Mouse (Mus musculus): ENCODE results near the gene Zfp335. TPM values are rescaled to one million over a fixed set of nuclear protein-coding genes. Genes with fewer than 3 reads are reported as not detected.

Gene Zfp335
- polyA plus RNA-seq, 1 experiment: 9.8 TPM

GRCm38 (mm10) chr2:164912749-164913427, 1.3 kb upstream of the Zfp335 start:
- Histone ChIP-seq H3K27me3 (ENCODE audit: control insufficient read depth, insufficient read depth, low read length) (no peaks in the 10 kb centered on the region), H3K36me3 (ENCODE audit: control insufficient read depth, insufficient read depth, low read length) (no peaks in the 10 kb centered on the region), H3K27ac (ENCODE audit: control insufficient read depth, insufficient read depth, low read depth, low read length) (no peak overlapping the region), H3K4me1 (ENCODE audit: control insufficient read depth, insufficient read depth, low read length) (peaks cover 11% of the 10 kb centered on the region), H3K4me3 (ENCODE audit: control insufficient read depth, low read depth, low read length) (no peak overlapping the region)
- TF ChIP-seq CTCF (IDR thresholded peaks at IDR 0.05; ENCODE audit: control insufficient read depth, insufficient read depth, insufficient replicate concordance, low read depth, low read length) (no peak), POLR2A (IDR thresholded peaks at IDR 0.05; ENCODE audit: control insufficient read depth, low read depth, low read length) (no peak)

DNA sequence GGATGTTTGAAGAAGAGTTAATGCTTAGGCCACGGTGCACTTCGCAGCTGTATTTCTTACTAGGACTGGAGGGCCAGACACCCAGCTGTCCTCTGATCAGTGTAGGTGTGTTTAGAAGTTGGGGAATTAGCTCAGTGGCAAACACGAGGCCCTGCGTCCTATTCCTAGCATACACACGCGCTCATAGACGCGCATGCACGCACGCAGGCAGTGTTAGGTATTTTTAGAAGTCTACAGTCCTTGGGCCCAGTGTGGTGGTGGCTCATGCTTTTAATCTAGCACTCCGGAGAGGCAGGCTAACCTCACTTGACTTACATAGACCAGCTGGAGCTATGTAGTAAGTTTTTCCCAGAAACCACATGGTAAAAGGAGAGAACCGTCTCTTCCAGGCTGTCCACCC, 594 bp upstream of the Zfp335 start:
- Histone ChIP-seq H3K4me3 (ENCODE audit: control insufficient read depth, low read depth, low read length) (peak overlapping the region; percentile 97), H3K27ac (ENCODE audit: control insufficient read depth, insufficient read depth, low read depth, low read length) (peak overlapping the region; percentile 99), H3K4me1 (ENCODE audit: control insufficient read depth, insufficient read depth, low read length) (peaks cover 11% of the 10 kb centered on the region), H3K36me3 (ENCODE audit: control insufficient read depth, insufficient read depth, low read length) (no peaks in the 10 kb centered on the region), H3K27me3 (ENCODE audit: control insufficient read depth, insufficient read depth, low read length) (no peaks in the 10 kb centered on the region)
- TF ChIP-seq CTCF (IDR thresholded peaks at IDR 0.05; ENCODE audit: control insufficient read depth, insufficient read depth, insufficient replicate concordance, low read depth, low read length) (no peak), POLR2A (IDR thresholded peaks at IDR 0.05; ENCODE audit: control insufficient read depth, low read depth, low read length) (no peak)

DNA sequence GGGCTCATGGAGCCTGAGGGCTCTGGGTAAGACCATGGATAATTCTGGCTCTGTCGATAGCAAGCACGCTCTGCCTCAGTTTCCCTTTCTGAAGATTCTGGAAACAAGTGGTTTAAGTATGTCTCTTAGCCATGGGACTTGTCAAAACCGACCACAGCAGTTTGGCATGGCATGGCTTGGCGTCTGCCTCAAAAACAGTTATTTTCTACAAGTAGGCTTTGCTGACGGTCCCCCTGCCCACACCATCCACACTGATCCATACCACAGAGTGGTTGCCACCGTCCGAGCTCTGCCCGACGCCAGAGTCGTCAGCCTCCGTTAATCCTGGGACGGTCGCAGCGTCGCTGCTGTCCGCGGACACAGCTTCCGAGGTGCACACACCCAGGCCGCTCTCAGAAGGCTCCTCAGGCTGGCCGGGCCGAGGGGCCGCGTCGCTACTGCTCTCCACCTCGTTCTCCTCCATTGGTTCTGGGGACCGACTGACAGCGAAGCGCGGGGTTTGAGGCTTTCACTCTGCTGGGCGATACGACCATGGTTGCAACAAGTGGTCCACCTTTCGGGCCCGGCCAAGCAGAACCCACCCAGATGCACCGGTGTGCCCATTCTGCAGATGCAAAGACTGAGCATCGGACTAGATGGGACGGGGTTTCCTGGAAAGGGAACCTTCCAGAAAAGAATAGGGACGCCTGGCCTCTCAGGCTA, 1.0 kb downstream of the Zfp335 start:
- TF ChIP-seq POLR2A (IDR thresholded peaks at IDR 0.05; ENCODE audit: control insufficient read depth, low read depth, low read length) (no peak), CTCF (IDR thresholded peaks at IDR 0.05; ENCODE audit: control insufficient read depth, insufficient read depth, insufficient replicate concordance, low read depth, low read length) (no peak)
- Histone ChIP-seq H3K4me3 (ENCODE audit: control insufficient read depth, low read depth, low read length) (peak overlapping the region; percentile 97), H3K4me1 (ENCODE audit: control insufficient read depth, insufficient read depth, low read length) (peaks cover 11% of the 10 kb centered on the region), H3K36me3 (ENCODE audit: control insufficient read depth, insufficient read depth, low read length) (no peaks in the 10 kb centered on the region), H3K27me3 (ENCODE audit: control insufficient read depth, insufficient read depth, low read length) (no peaks in the 10 kb centered on the region), H3K27ac (ENCODE audit: control insufficient read depth, insufficient read depth, low read depth, low read length) (peak overlapping the region; percentile 37)

- H3K36me3 ChIP-seq (ENCODE audit: control insufficient read depth, insufficient read depth, low read length): no peaks in the 10 kb centered on the region
- TF ChIP-seq POLR2A (IDR thresholded peaks at IDR 0.05; ENCODE audit: control insufficient read depth, low read depth, low read length) (no peak), CTCF (IDR thresholded peaks at IDR 0.05; ENCODE audit: control insufficient read depth, insufficient read depth, insufficient replicate concordance, low read depth, low read length) (peak; percentile 26; the same call in 1 of the 2 replicates)
- peaks cover 13% of the 10 kb centered on the region for H3K4me1 ChIP-seq (ENCODE audit: control insufficient read depth, insufficient read depth, low read length)
- H3K27me3 ChIP-seq (ENCODE audit: control insufficient read depth, insufficient read depth, low read length): no peaks in the 10 kb centered on the region
- H3K27ac ChIP-seq (ENCODE audit: control insufficient read depth, insufficient read depth, low read depth, low read length): no peak overlapping the region
- H3K4me3 ChIP-seq (ENCODE audit: control insufficient read depth, low read depth, low read length): no peak overlapping the region
Observed at GRCm38 (mm10) chr2:164909542-164909941, 2.0 kb downstream of the Zfp335 start.

- H3K4me3 ChIP-seq (ENCODE audit: control insufficient read depth, low read depth, low read length): no peak overlapping the region
- H3K36me3 ChIP-seq (ENCODE audit: control insufficient read depth, insufficient read depth, low read length): no peaks in the 10 kb centered on the region
- TF ChIP-seq POLR2A (IDR thresholded peaks at IDR 0.05; ENCODE audit: control insufficient read depth, low read depth, low read length) (no peak), CTCF (IDR thresholded peaks at IDR 0.05; ENCODE audit: control insufficient read depth, insufficient read depth, insufficient replicate concordance, low read depth, low read length) (no peak)
Observed at GRCm38 (mm10) chr2:164909100-164909499, 2.5 kb downstream of the Zfp335 start.

DNA sequence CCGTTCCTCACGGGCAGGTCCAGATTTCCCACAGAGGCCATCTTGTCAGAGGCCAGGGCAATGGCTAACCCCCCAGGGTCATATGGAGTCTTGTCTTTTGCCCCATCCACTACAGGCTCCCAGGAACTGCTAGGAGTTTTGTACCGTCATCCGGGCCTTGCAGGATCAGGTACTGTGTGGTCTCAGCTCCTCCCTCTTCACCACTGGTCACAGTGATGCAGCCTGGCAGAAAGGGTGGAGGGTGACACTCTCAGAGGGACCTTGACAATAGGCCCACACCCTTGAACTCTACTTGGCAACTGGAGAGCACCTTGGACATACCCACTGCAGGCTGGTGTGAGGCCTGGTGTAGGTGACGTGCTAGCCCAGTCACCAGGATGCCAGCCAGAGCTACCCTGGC, 3.5 kb downstream of the Zfp335 start:
- Histone ChIP-seq H3K27ac (ENCODE audit: control insufficient read depth, insufficient read depth, low read depth, low read length) (no peak overlapping the region), H3K4me1 (ENCODE audit: control insufficient read depth, insufficient read depth, low read length) (peaks cover 13% of the 10 kb centered on the region), H3K36me3 (ENCODE audit: control insufficient read depth, insufficient read depth, low read length) (no peaks in the 10 kb centered on the region), H3K27me3 (ENCODE audit: control insufficient read depth, insufficient read depth, low read length) (no peaks in the 10 kb centered on the region), H3K4me3 (ENCODE audit: control insufficient read depth, low read depth, low read length) (no peak overlapping the region)
- TF ChIP-seq POLR2A (IDR thresholded peaks at IDR 0.05; ENCODE audit: control insufficient read depth, low read depth, low read length) (no peak), CTCF (IDR thresholded peaks at IDR 0.05; ENCODE audit: control insufficient read depth, insufficient read depth, insufficient replicate concordance, low read depth, low read length) (no peak)

More at GRCm38 (mm10) chr2:164909100-164909499, 2.5 kb downstream of the Zfp335 start:
- H3K27me3 ChIP-seq (ENCODE audit: control insufficient read depth, insufficient read depth, low read length): no peaks in the 10 kb centered on the region
- H3K27ac ChIP-seq (ENCODE audit: control insufficient read depth, insufficient read depth, low read depth, low read length): no peak overlapping the region
- peaks cover 13% of the 10 kb centered on the region for H3K4me1 ChIP-seq (ENCODE audit: control insufficient read depth, insufficient read depth, low read length)

DNA sequence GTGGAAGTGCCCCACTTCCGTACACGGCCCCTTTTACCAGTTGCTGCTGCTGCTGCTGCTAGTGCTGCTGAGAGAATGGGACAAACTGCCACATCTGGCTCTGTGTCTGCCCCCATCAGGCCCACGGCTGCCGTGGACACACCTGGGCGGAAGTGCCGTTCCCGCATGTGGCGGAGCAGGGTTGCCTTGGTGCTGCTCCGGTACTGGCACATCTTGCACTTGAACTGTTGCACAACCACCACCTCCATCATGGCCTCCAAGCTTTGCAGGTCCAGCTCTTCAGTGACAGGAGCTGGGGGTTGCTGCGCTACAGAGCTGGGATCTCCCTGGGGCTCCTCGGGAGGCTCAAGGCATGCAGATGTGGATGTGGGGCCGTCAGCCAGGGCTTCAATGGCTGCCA, 4.0 kb downstream of the Zfp335 start:
- Histone ChIP-seq H3K4me1 (ENCODE audit: control insufficient read depth, insufficient read depth, low read length) (peaks cover 13% of the 10 kb centered on the region), H3K4me3 (ENCODE audit: control insufficient read depth, low read depth, low read length) (no peak overlapping the region), H3K27me3 (ENCODE audit: control insufficient read depth, insufficient read depth, low read length) (no peaks in the 10 kb centered on the region), H3K36me3 (ENCODE audit: control insufficient read depth, insufficient read depth, low read length) (no peaks in the 10 kb centered on the region), H3K27ac (ENCODE audit: control insufficient read depth, insufficient read depth, low read depth, low read length) (no peak overlapping the region)
- TF ChIP-seq POLR2A (IDR thresholded peaks at IDR 0.05; ENCODE audit: control insufficient read depth, low read depth, low read length) (no peak), CTCF (IDR thresholded peaks at IDR 0.05; ENCODE audit: control insufficient read depth, insufficient read depth, insufficient replicate concordance, low read depth, low read length) (no peak)
